Mouse (Mus musculus): ENCODE results near the gene Pvalb. TPM values are rescaled to one million over a fixed set of nuclear protein-coding genes. Genes with fewer than 3 reads are reported as not detected.

Pvalb gene
- polyA plus RNA-seq, 1 experiment from 2014 or later, result 0.40 TPM

DNA sequence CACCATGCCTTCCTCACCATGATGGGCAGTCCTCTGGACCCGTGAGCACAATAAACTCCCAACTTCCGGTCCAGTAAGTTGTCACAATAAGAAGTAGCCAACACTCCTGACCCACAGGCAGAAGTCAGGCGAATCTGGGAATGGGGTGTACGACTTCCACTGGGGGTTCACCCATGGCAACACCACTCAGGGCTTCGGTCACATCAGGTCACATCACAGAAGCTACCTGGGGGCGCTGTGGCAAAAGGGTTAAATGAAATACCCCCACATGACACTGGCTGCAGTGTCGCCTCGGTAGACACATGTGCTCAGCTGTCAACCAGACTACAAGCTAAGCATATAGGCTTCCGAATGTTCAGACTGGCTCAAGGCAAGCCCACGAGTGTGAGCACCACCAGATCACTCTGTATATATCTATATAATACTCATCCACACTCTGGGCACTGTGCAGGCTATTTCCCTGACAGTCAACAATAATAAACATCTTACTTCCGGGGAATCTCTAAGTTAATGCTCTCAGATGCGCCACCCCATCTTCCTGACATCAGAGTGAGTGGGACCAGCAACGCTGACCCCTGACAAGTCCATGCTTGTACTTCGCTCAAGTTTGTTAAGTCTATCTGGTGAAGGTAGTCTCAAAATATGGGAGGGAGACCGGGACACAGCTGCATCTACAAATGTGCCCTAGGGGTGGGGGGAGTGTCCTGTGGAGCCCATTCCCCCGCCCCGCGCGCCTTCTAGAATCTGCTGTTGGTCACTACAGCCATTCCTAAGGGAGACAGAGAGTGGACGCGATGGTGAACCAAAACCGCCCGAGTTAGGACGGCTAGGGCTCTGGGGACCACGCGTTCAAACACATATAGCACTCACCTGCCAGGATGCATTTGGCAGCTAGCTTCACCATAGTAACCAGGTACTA is 33.0 kb downstream of the Pvalb start:
- H3K4me3 ChIP-seq, result peak overlapping the region; percentile 78
- ATAC-seq (ENCODE audit: extremely low read depth, insufficient number of reproducible peaks, low FRiP score, low TSS enrichment), result no peak
- no peaks in the 10 kb centered on the region for H3K9me3 ChIP-seq
- 27% methylated on average over 26 of the region's 26 CpGs for WGBS
- no peaks in the 10 kb centered on the region for H3K36me3 ChIP-seq
- peak overlapping the region; percentile 88 for H3K9ac ChIP-seq
- H3K27me3 ChIP-seq (replicated peaks), result peaks cover 10% of the 10 kb centered on the region; the same call in 1 of the 2 replicates
- no peak overlapping the region for H3K27ac ChIP-seq (replicated peaks)
- H3K4me1 ChIP-seq, result peaks cover 21% of the 10 kb centered on the region
- H3K4me2 ChIP-seq, result peak overlapping the region; percentile 96

DNA sequence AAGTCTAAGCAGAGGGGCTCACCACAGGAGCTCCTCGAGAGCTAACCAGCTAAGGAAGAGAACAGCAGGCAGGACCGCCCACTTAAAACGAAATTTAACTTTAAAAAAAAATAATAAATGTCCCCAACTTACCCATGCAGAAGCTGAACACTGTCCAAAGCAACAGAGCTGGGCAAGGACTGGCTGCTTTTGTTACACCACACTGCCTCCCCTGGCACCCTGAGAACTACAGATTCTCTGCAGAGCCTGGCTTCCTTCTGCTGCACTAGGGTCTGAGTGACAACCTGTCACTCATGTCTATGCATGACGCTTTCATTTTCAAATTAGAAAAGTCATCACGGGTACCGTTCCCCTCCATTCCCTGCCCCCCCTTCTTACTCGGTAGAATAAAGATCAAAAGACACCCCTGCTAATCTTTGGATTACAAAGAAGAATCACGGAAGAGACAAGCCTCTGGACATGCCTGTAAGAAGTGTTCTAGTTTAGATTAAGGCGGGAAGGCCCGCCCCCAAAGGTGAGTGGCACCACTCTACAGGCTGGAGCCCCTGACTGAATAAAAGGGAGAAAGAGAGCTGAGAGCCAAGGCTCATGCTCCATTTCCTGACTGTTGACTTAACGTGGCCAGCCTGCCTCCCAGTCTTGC is 33.8 kb downstream of the Pvalb start:
- Histone ChIP-seq H3K9ac (no peak overlapping the region), H3K4me2 (peak overlapping the region; percentile 96; the same call in 1 of the 2 replicates), H3K4me1 (peaks cover 21% of the 10 kb centered on the region), H3K27me3 (replicated peaks) (peaks cover 2% of the 10 kb centered on the region; the same call in 1 of the 2 replicates), H3K36me3 (peaks cover 5% of the 10 kb centered on the region; the same call in 1 of the 2 replicates), H3K4me3 (peak overlapping the region; percentile 78; the same call in 1 of the 2 replicates), H3K27ac (replicated peaks) (no peak overlapping the region), H3K9me3 (no peaks in the 10 kb centered on the region)
- 68% methylated on average over 11 of the region's 11 CpGs for WGBS
- no peak for ATAC-seq (ENCODE audit: extremely low read depth, insufficient number of reproducible peaks, low FRiP score, low TSS enrichment)

DNA sequence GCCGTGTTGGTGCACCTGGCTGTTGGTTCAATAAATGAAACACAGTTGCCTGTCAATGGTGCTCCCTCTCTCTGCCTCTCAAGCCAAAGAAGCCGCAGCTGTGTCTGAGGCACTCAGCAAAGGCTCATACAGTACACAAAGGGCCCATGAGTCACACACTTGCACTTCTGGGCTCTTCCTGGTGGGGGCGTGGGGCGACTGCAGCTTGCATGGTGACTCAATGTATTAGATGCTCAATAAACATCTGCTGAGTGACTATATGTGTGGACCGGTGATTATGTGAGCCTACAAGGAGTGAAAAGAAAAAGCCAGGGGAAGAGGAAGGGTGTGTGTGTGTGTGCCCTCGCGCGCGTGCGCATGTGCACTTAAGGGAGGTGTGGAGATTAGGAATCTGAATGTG is 34.5 kb downstream of the Pvalb start:
- no peak overlapping the region for H3K9ac ChIP-seq
- H3K27ac ChIP-seq (replicated peaks), result no peak overlapping the region
- ATAC-seq (ENCODE audit: extremely low read depth, insufficient number of reproducible peaks, low FRiP score, low TSS enrichment), result no peak
- H3K4me3 ChIP-seq, result no peak overlapping the region
- no peaks in the 10 kb centered on the region for H3K27me3 ChIP-seq (replicated peaks)
- peaks cover 8% of the 10 kb centered on the region; the same call in 1 of the 2 replicates for H3K36me3 ChIP-seq
- peaks cover 21% of the 10 kb centered on the region for H3K4me1 ChIP-seq
- H3K4me2 ChIP-seq, result no peak overlapping the region
- WGBS, result 84% methylated on average over 10 of the region's 10 CpGs
- H3K9me3 ChIP-seq, result no peaks in the 10 kb centered on the region

DNA sequence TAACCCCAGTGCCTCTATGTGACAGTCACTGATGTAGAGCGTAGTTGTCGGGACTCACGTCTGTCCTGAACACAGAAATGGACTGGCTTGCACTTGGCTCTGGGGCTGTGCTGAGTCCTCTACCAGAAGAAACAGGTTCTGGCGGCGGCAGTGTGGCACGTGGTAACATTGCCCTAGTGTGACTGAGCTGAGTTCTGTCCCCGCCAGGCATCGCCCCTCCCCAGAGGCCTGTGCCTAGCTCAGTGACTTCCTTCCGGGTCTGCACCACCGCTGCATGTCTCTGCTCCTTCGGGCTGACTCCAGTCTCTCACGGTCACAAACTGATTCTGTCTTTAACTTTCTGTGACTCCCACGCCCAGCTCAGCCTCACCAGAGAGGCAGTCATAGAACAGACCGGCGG is 35.5 kb downstream of the Pvalb start:
- 87% methylated on average over 15 of the region's 15 CpGs for WGBS
- no peak overlapping the region for H3K9ac ChIP-seq

GRCm38 (mm10) chr15:78169566-78169965 is 36.6 kb downstream of the Pvalb start:
- peak overlapping the region; percentile 10; the same call in 1 of the 2 replicates for H3K9ac ChIP-seq
- peaks cover 16% of the 10 kb centered on the region for H3K36me3 ChIP-seq
- H3K9me3 ChIP-seq, result no peaks in the 10 kb centered on the region
- H3K4me1 ChIP-seq, result peaks cover 15% of the 10 kb centered on the region
- ATAC-seq (ENCODE audit: extremely low read depth, insufficient number of reproducible peaks, low FRiP score, low TSS enrichment), result no peak
- 61% methylated on average over 11 of the region's 11 CpGs for WGBS
- no peak overlapping the region for H3K4me2 ChIP-seq
- H3K27ac ChIP-seq (replicated peaks), result no peak overlapping the region
- no peaks in the 10 kb centered on the region for H3K27me3 ChIP-seq (replicated peaks)
- H3K4me3 ChIP-seq, result no peak overlapping the region

More for the DNA sequence above, 35.5 kb downstream of the Pvalb start:
- Histone ChIP-seq H3K36me3 (peaks cover 12% of the 10 kb centered on the region), H3K4me2 (no peak overlapping the region), H3K9me3 (no peaks in the 10 kb centered on the region), H3K4me3 (no peak overlapping the region), H3K4me1 (peaks cover 21% of the 10 kb centered on the region), H3K27ac (replicated peaks) (no peak overlapping the region), H3K27me3 (replicated peaks) (no peaks in the 10 kb centered on the region)
- no peak for ATAC-seq (ENCODE audit: extremely low read depth, insufficient number of reproducible peaks, low FRiP score, low TSS enrichment)

DNA sequence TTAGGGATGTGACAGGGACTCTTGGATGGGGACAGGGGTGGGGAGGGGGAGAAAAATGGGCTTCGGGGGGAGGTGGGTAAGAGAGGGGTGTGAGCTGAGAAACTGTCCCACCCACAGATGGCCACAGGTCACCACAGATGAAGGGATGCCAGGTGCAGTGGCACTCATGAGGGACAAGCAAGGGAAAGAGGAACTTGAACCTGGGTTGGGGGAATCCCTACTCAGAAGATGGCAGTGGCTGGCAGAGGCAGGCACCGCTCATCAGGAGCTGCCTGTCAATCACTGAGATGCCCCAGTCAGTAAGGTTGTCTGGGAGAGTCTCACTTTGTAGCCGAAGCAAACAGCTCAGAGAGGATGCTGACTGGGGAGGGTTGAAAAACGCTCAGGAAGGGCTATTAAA is 40.9 kb downstream of the Pvalb start:
- Histone ChIP-seq H3K27ac (replicated peaks) (no peak overlapping the region), H3K4me1 (no peaks in the 10 kb centered on the region), H3K9ac (no peak overlapping the region), H3K27me3 (replicated peaks) (no peaks in the 10 kb centered on the region), H3K9me3 (no peaks in the 10 kb centered on the region), H3K36me3 (peaks cover 40% of the 10 kb centered on the region), H3K4me2 (no peak overlapping the region), H3K4me3 (no peak overlapping the region)
- 77% methylated on average over 4 of the region's 4 CpGs for WGBS
- no peak for ATAC-seq (ENCODE audit: extremely low read depth, insufficient number of reproducible peaks, low FRiP score, low TSS enrichment)

DNA sequence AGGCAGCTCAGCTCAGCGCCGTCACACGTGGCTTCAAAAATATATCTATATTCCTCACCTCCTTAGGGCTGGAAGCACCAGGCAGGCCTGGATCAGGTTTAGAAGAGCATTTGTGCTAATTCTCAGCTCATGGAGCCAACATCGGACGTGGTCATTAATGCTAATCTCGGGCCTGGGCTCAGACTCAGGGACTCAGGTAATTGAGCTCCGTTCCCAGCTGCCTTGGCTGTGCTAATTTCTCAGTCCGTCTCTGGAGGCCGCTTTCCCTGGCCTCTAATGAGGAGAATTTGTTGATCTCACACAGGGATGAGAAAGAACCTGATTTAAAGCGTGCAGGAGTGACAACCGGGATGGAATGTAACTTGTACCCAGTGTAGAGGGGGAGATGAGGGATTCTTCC is 41.7 kb downstream of the Pvalb start:
- no peak for ATAC-seq (ENCODE audit: extremely low read depth, insufficient number of reproducible peaks, low FRiP score, low TSS enrichment)
- H3K4me1 ChIP-seq, result no peaks in the 10 kb centered on the region
- H3K4me2 ChIP-seq, result no peak overlapping the region
- no peaks in the 10 kb centered on the region for H3K27me3 ChIP-seq (replicated peaks)
- no peaks in the 10 kb centered on the region for H3K9me3 ChIP-seq
- H3K9ac ChIP-seq, result no peak overlapping the region
- H3K4me3 ChIP-seq, result no peak overlapping the region
- no peak overlapping the region for H3K27ac ChIP-seq (replicated peaks)
- WGBS, result 88% methylated on average over 11 of the region's 11 CpGs
- peaks cover 40% of the 10 kb centered on the region for H3K36me3 ChIP-seq

DNA sequence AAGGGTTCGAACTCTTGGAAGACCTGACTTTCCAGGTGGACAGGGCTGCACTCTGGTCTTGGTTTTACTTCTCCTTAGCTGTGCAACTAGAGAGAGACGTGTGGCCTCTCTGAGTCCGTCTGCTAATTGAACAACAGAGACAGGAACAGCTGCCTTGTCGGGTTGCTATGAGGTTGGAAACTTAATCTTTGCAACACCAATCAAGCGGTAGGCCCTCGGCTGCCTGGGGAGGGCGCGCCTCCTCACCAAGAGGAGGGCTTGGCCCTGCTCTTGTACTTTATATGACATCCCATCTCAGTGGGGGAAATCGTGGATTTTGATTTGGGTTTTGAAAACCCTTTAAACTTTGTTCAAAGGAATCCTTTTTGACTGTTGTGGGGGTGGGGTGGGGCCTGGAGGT is 44.3 kb downstream of the Pvalb start:
- no peak for ATAC-seq (ENCODE audit: extremely low read depth, insufficient number of reproducible peaks, low FRiP score, low TSS enrichment)
- H3K9me3 ChIP-seq, result no peaks in the 10 kb centered on the region
- no peak overlapping the region for H3K9ac ChIP-seq
- no peak overlapping the region for H3K27ac ChIP-seq (replicated peaks)
- H3K27me3 ChIP-seq (replicated peaks), result no peaks in the 10 kb centered on the region
- WGBS, result 79% methylated on average over 9 of the region's 9 CpGs
- peaks cover 32% of the 10 kb centered on the region for H3K36me3 ChIP-seq
- no peak overlapping the region for H3K4me2 ChIP-seq
- no peaks in the 10 kb centered on the region for H3K4me1 ChIP-seq
- no peak overlapping the region for H3K4me3 ChIP-seq

DNA sequence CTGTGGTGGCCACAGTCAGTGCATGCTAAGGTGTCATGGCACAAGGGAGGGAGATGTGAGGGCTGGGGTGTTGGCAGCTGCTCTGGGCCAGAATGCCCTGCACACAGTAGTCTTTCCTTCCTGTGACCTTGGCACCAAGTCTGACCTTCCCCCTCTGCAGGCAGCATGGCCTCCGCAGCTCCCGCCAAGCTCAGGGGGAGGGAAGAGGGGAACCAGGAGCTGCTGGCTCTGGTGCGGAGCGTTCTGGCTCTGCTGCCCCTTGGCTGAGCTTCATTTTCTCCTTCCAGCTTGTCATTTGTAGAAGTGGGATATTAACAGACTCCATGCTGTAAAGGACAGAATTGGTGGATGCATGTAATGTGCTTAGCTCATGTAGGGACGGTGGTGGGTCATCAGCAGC is 47.9 kb downstream of the Pvalb start:
- WGBS, result 66% methylated on average over 5 of the region's 5 CpGs
- Histone ChIP-seq H3K27me3 (replicated peaks) (peaks cover 8% of the 10 kb centered on the region), H3K27ac (replicated peaks) (no peak overlapping the region), H3K9me3 (no peaks in the 10 kb centered on the region), H3K4me2 (no peak overlapping the region), H3K4me3 (no peak overlapping the region), H3K9ac (no peak overlapping the region), H3K4me1 (no peaks in the 10 kb centered on the region), H3K36me3 (peaks cover 12% of the 10 kb centered on the region)
- ATAC-seq (ENCODE audit: extremely low read depth, insufficient number of reproducible peaks, low FRiP score, low TSS enrichment), result no peak

- H3K4me2 ChIP-seq, result no peak overlapping the region
- H3K27ac ChIP-seq (replicated peaks), result no peak overlapping the region
- H3K27me3 ChIP-seq (replicated peaks), result peaks cover 8% of the 10 kb centered on the region
- H3K9ac ChIP-seq, result no peak overlapping the region
- 0 out of 2 replicates have a peak, but pooled peaks cover 7% of the 10 kb centered on the region for H3K36me3 ChIP-seq
- H3K4me3 ChIP-seq, result no peak overlapping the region
- no peaks in the 10 kb centered on the region for H3K4me1 ChIP-seq
- 67% methylated on average over 4 of the region's 4 CpGs for WGBS
- no peak for ATAC-seq (ENCODE audit: extremely low read depth, insufficient number of reproducible peaks, low FRiP score, low TSS enrichment)
- H3K9me3 ChIP-seq, result no peaks in the 10 kb centered on the region
Observed at GRCm38 (mm10) chr15:78157824-78158223, 48.4 kb downstream of the Pvalb start.

- H3K36me3 ChIP-seq, result 0 out of 2 replicates have a peak, but pooled peaks cover 2% of the 10 kb centered on the region
- no peak for ATAC-seq (ENCODE audit: extremely low read depth, insufficient number of reproducible peaks, low FRiP score, low TSS enrichment)
Observed at GRCm38 (mm10) chr15:78157330-78157729, 48.9 kb downstream of the Pvalb start.

More at GRCm38 (mm10) chr15:78157330-78157729, 48.9 kb downstream of the Pvalb start:
- no peaks in the 10 kb centered on the region for H3K9me3 ChIP-seq
- no peak overlapping the region for H3K9ac ChIP-seq
- no peaks in the 10 kb centered on the region for H3K4me1 ChIP-seq
- H3K4me3 ChIP-seq, result no peak overlapping the region
- WGBS, result 73% methylated on average over 8 of the region's 8 CpGs
- H3K4me2 ChIP-seq, result no peak overlapping the region
- H3K27me3 ChIP-seq (replicated peaks), result peaks cover 8% of the 10 kb centered on the region
- H3K27ac ChIP-seq (replicated peaks), result no peak overlapping the region

All from heart, embryonic 13.5 days (tissue).